Mouse (Mus musculus) heart, embryonic 11.5 days (tissue): ENCODE data around the gene Casp6. TPM values are rescaled to one million over a fixed set of nuclear protein-coding genes. Genes with fewer than 3 reads are reported as not detected.

Experiments used
- ATAC-seq: fragments of 200-750 bp; cut with Nextera tagmentation; replicated peaks from 2 replicates; pipeline ENCODE4 v1.8.0; 2017; ENCODE audit warnings: moderate library complexity; ENCODE audit not compliant: insufficient number of reproducible peaks, low FRiP score, low TSS enrichment
- H3K27ac ChIP-seq: fragments of 300-500 bp; sonication (generic); 2 replicates; pipeline ENCODE4 v1.5.1; 2014; ENCODE audit warnings: mild to moderate bottlenecking, low read depth, low read length
- H3K27me3 ChIP-seq: fragments of 300-500 bp; sonication (generic); 2 replicates; pipeline ENCODE4 v1.6.1; 2014; ENCODE audit warnings: mild to moderate bottlenecking, low read length, mixed read lengths; ENCODE audit not compliant: control insufficient read depth, insufficient read depth
- H3K36me3 ChIP-seq: fragments of 300-500 bp; sonication (generic); 2 replicates; pipeline ENCODE4 v1.6.1; 2014; ENCODE audit warnings: mild to moderate bottlenecking, low read length, moderate library complexity, mixed read lengths; ENCODE audit not compliant: control insufficient read depth, insufficient read depth
- H3K4me1 ChIP-seq: fragments of 300-500 bp; sonication (generic); 2 replicates; pipeline ENCODE4 v1.6.1; 2014; ENCODE audit warnings: low read length; ENCODE audit not compliant: control insufficient read depth, insufficient read depth
- H3K4me2 ChIP-seq: fragments of 300-500 bp; sonication (generic); 2 replicates; pipeline ENCODE4 v1.6.1; 2014; ENCODE audit warnings: mild to moderate bottlenecking, moderate library complexity
- H3K4me3 ChIP-seq: fragments of 300-500 bp; sonication (generic); 2 replicates; pipeline ENCODE4 v1.5.1; 2014; ENCODE audit warnings: low read depth, low read length
- H3K9ac ChIP-seq: fragments of 300-500 bp; sonication (generic); 2 replicates; pipeline ENCODE4 v1.6.1; 2014; ENCODE audit warnings: mild to moderate bottlenecking, low read depth, low read length, moderate library complexity
- H3K9me3 ChIP-seq: fragments of 300-500 bp; sonication (generic); replicated peaks from 2 replicates; pipeline ENCODE4 v1.6.1; 2016; ENCODE audit warnings: low read length; ENCODE audit not compliant: control insufficient read depth
- WGBS: fragments of 180-500 bp; shearing (Covaris S2); extraction: QIAGEN DNeasy Blood & Tissue Kit; methylation state at CpG from one replicate; pipeline ENCODE4 v1.1.7; 2014; ENCODE audit not compliant: insufficient replicate concordance; 5-methylcytosine and 5-hydroxymethylcytosine counted together
- polyA plus RNA-seq: library from polyadenylated mRNA; unstranded; fragments of >200 nt; fragmentation: Nextera tagmentation; extraction: Ambion mirVana; gene quantifications from 2 replicates; pipeline ENCODE4 v1.2.1, GENCODE M21; 2014

The Casp6 gene
- 86.7 and 91.9 TPM in 2 replicates for polyA plus RNA-seq

- Histone ChIP-seq H3K9me3 (no peaks in the 10 kb centered on the region), H3K4me1 (peaks cover 12% of the 10 kb centered on the region), H3K9ac (peak within 1 kb of the TSS; percentile 71), H3K4me2 (peak within 1 kb of the TSS; percentile 65), H3K27me3 (no peaks in the 10 kb centered on the region), H3K36me3 (no peaks in the 10 kb centered on the region), H3K4me3 (peak within 1 kb of the TSS; percentile 70), H3K27ac (peak within 1 kb of the TSS; percentile 22)
- ATAC-seq: peak; percentile 87
- under 1% methylated on average over 34 of the region's 34 CpGs for WGBS
Observed at GRCm38 (mm10) chr3:129901271-129901809, at the start of gene Casp6. Gene Casp6, plus strand, starts transcription at chr3:129901425.

DNA sequence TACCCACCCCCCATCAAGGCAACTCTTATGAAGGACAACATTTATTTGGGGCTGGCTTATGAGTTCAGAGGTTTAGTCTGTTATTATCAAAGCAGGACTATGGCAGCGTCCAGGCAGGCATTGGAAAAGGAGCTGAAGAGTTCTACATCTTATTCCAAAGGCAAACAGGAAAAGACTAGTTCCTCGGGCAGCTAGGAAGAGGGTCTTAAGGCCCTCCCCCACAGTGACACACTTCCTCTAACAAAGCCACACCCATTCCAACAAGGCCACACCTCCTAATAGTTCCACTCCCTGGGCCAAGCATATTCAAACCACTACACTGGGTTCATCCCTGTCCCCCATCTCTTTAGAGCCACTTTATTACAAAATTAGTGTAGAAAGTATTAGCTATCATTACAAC lies 38.6 kb upstream of the Casp6 start:
- H3K4me3 ChIP-seq: no peak overlapping the region
- H3K36me3 ChIP-seq: no peaks in the 10 kb centered on the region
- no peak overlapping the region for H3K9ac ChIP-seq
- no peak overlapping the region for H3K4me2 ChIP-seq
- ATAC-seq: no peak
- no peak overlapping the region for H3K27ac ChIP-seq
- H3K4me1 ChIP-seq: no peaks in the 10 kb centered on the region
- 67% methylated on average over 2 of the region's 2 CpGs for WGBS
- no peaks in the 10 kb centered on the region for H3K27me3 ChIP-seq
- H3K9me3 ChIP-seq: no peaks in the 10 kb centered on the region; the same call in 1 of the 2 replicates

DNA sequence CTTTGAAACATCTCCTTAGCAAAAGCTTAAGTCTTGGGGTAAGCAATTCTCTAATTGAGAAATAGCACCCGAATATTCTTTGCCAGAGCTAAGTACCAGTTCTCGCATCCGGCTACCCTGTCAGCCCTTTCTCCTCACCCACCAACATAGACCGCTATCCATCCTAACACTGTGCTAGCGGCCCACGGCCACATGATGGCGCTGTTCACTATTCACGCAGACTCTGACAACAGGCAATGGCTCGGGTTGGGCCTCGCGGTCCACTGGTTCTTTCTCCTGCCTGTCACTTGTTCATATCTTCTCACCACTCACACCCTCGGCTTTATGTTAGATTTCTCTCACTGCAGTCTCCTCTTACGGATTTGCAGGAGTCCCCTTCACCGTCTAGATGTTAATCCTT lies 37.5 kb upstream of the Casp6 start:
- Histone ChIP-seq H3K36me3 (no peaks in the 10 kb centered on the region), H3K4me2 (no peak overlapping the region)
- no peak for ATAC-seq

DNA sequence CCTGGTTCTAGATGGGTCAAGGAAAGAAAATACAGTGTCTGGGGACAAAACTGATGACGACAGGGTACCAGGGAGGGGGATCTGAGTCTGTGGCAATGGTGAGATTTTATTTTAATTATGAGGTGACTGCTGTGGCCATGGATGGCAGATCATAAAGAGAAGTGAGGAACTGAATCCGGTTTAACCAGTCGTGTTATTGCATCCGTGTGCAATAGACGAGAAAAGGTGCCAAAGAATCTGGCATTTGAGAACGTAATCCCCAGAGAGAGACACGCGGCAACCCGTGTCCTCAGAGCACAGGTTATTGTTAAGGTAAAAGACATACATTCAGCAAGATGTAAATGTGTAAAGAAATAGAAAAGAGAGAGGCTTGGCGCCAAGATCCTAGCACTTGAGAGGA lies 23.9 kb upstream of the Casp6 start:
- Histone ChIP-seq H3K27me3 (no peaks in the 10 kb centered on the region), H3K4me1 (peaks cover 4% of the 10 kb centered on the region; the same call in 1 of the 2 replicates), H3K9ac (no peak overlapping the region), H3K4me2 (no peak overlapping the region), H3K36me3 (no peaks in the 10 kb centered on the region), H3K9me3 (no peaks in the 10 kb centered on the region), H3K4me3 (no peak overlapping the region), H3K27ac (no peak overlapping the region)
- WGBS: 86% methylated on average over 10 of the region's 10 CpGs
- no peak for ATAC-seq

More for the DNA sequence above, 37.5 kb upstream of the Casp6 start:
- Histone ChIP-seq H3K9ac (no peak overlapping the region), H3K4me3 (no peak overlapping the region), H3K27ac (no peak overlapping the region), H3K9me3 (no peaks in the 10 kb centered on the region; the same call in 1 of the 2 replicates), H3K27me3 (no peaks in the 10 kb centered on the region), H3K4me1 (no peaks in the 10 kb centered on the region)
- WGBS: 42% methylated on average over 14 of the region's 14 CpGs

DNA sequence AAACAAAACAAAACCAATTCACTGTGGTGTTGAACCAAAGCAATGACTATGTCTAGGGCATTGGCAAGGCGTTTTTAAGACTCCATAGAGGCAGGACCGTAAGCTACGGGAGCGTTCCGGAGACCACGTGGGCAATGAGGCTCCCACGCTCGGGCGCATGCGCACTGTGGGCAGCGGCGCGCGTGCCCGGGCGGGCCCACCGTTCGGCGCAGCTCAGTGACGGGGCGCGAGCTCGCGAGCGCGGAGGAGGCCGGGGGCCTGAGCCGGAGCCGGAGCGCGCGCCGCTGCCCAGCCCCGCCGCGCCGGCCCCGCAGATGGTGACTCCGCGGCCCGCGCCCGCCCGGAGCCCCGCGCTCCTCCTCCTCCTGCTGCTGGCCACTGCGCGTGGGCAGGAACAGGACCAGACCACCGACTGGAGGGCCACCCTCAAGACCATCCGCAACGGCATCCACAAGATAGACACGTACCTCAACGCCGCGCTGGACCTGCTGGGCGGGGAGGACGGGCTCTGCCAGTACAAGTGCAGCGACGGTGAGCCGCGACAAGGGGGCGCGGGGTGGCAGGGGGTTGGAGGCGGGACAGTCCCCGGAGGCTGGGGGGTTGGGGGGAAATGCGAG lies 22.7 kb upstream of the Casp6 start, which contains the start of gene Pla2g12a:
Pla2g12a (plus strand) TSS at position 202 of the 617 bp plus-strand sequence.
- peak within 1 kb of the TSS; percentile 77 for H3K9ac ChIP-seq
- peak within 1 kb of the TSS; percentile 83 for H3K4me2 ChIP-seq
- peak; percentile 87 for ATAC-seq
- H3K36me3 ChIP-seq: no peaks in the 10 kb centered on the region
- no peaks in the 10 kb centered on the region for H3K9me3 ChIP-seq
- H3K4me3 ChIP-seq: peak within 1 kb of the TSS; percentile 76
- peaks cover 4% of the 10 kb centered on the region; the same call in 1 of the 2 replicates for H3K4me1 ChIP-seq
- 1% methylated on average over 60 of the region's 66 CpGs for WGBS
- no peaks in the 10 kb centered on the region for H3K27me3 ChIP-seq
- peak within 1 kb of the TSS; percentile 71 for H3K27ac ChIP-seq

DNA sequence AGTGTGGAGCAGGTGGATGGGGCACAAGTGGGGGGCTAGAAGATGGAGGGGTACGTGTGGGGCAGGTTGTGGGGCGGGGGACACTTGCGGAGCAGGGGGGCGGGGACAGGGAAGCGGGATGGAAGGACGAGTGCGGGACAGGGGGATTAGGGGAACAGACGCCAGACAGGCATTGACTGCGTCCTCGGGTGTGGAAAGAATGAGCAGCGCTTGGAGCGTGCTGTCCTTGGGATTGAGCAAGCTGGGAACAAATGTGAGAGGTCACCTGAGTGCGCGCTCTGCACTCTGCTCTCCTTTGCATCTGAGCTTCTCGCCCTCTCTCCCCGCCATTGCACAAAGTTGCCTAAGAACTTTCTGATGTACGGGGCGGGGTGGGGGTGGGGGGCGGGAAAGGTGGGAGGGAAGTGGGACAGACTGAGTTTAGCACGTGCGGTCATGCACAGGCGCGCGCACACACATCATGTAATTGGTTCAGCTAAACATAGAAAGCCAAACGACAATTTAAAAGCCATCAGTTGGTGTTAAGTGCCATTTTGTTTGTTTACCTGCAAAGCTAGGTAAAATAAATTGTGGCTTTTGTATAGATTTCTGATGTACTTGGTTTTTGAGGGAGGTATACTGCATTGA lies 22.0 kb upstream of the Casp6 start:
- ATAC-seq: peak; percentile 43; the same call in 1 of the 2 replicates
- 1% methylated on average over 25 of the region's 25 CpGs for WGBS
- peak overlapping the region; percentile 83 for H3K4me2 ChIP-seq
- peak overlapping the region; percentile 76 for H3K4me3 ChIP-seq
- no peaks in the 10 kb centered on the region for H3K27me3 ChIP-seq
- H3K4me1 ChIP-seq: peaks cover 4% of the 10 kb centered on the region; the same call in 1 of the 2 replicates
- no peaks in the 10 kb centered on the region for H3K36me3 ChIP-seq
- peak overlapping the region; percentile 71; the same call in 1 of the 2 replicates for H3K27ac ChIP-seq
- no peaks in the 10 kb centered on the region for H3K9me3 ChIP-seq
- peak overlapping the region; percentile 77 for H3K9ac ChIP-seq

DNA sequence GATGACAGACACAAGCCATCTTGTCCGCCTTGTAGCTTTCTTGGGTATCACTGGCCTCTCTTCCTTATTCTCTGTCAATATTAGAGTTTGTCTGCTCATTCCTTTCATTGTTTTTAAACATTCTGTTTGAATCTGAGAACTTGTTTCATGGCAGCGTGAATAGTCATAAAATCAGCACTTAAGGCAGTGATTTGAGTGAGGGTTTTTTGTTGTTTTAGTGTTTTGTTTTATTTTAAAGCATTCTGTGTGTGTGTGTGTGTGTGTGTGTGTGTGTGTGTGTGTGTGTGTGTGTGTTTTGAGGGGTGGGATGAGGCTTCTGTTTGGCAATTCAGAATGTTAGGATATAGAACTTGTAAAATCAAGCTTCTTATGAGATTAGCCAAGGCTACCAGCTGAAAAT lies 21.3 kb upstream of the Casp6 start:
- Histone ChIP-seq H3K4me2 (peak overlapping the region; percentile 83), H3K27ac (no peak overlapping the region), H3K9me3 (no peaks in the 10 kb centered on the region), H3K9ac (no peak overlapping the region), H3K27me3 (no peaks in the 10 kb centered on the region), H3K4me3 (peak overlapping the region; percentile 76; the same call in 1 of the 2 replicates), H3K4me1 (peaks cover 4% of the 10 kb centered on the region; the same call in 1 of the 2 replicates), H3K36me3 (no peaks in the 10 kb centered on the region)
- 71% methylated on average over 2 of the region's 2 CpGs for WGBS
- no peak for ATAC-seq

- no peaks in the 10 kb centered on the region for H3K36me3 ChIP-seq
- peaks cover 10% of the 10 kb centered on the region for H3K4me1 ChIP-seq
- no peak overlapping the region for H3K4me3 ChIP-seq
- ATAC-seq: no peak
- no peaks in the 10 kb centered on the region for H3K27me3 ChIP-seq
- H3K4me2 ChIP-seq: no peak overlapping the region
- H3K9ac ChIP-seq: no peak overlapping the region
- WGBS: 52% methylated on average over 8 of the region's 8 CpGs
- no peaks in the 10 kb centered on the region for H3K9me3 ChIP-seq
- 0 out of 2 replicates have a peak overlapping the region, but pooled peaks have one; percentile 29 for H3K27ac ChIP-seq
Observed at GRCm38 (mm10) chr3:129880925-129881593, 20.2 kb upstream of the Casp6 start.
